Mouse (Mus musculus): ENCODE results near the gene Mid1.
"Not testable (repeated sequence)": the region's sequence is repeated elsewhere in the genome, so short reads cannot be mapped to it uniquely, and the experiment has no call there.

The Mid1 gene

DNA sequence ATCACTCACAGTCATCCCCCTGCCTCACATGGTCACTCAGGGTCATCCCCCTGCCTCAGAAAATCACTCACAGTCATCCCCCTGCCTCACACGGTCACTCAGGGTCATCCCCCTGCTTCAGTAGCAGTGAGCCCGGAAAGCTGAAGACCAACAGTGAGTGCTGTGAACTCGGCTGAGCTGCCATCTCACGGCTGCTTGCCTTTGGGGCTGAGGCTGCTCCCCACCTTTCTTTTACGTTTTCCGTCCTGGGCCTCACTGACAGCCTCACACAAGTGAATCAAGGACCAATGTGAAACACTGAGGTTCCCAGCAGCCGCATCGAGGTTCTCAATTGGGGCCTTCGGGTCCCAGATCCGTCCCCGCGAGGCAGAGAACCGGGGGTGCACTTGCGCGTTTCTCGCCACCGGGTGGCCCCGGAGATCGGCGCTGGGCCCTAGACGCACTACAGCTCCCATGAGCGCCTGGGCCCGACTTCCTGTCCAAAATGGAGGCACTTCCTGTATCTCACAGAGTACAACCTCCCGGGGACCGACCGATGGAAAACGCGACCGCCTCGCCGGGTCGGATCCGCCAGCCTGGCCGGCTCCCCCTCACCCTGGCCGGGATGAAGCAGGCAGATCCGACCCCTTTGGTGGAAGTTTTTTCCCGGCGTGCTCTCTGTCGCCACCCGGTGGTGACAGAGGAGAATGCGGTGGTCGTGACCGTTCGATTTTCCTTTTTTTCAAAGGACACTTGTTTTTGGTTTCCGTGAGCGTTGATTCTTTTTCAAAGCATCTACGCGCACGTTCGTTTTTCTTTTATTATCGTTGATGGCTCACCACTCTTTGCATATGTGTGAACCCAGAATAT, 301.7 kb downstream of the Mid1 start:
- DNase-seq (ENCODE audit: low spot score in 2 of 2) = peak; percentile 87 to 90

DNA sequence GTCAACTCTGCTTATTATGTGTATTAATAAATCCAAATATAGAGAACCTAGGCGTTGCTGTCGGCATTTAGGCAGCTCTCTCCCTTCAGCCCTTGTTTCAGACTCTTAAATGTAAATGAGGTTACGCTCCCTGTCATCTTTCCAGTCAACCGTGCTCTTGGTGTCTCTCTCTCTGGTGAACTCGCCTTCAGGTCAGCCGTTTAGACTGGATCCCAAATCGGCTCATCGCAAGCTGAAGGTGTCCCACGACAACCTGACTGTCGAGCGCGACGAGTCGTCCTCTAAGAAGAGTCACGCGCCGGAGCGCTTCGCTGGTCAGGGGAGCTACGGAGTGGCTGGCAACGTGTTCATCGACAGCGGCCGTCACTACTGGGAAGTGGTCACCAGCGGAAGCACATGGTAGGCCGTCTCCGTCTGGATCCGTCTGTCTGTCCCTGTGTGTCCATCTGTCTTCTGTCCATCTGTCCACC, 302.4 kb downstream of the Mid1 start:
- DNase-seq (ENCODE audit: low spot score in 2 of 2) = not testable (repeated sequence)

DNA sequence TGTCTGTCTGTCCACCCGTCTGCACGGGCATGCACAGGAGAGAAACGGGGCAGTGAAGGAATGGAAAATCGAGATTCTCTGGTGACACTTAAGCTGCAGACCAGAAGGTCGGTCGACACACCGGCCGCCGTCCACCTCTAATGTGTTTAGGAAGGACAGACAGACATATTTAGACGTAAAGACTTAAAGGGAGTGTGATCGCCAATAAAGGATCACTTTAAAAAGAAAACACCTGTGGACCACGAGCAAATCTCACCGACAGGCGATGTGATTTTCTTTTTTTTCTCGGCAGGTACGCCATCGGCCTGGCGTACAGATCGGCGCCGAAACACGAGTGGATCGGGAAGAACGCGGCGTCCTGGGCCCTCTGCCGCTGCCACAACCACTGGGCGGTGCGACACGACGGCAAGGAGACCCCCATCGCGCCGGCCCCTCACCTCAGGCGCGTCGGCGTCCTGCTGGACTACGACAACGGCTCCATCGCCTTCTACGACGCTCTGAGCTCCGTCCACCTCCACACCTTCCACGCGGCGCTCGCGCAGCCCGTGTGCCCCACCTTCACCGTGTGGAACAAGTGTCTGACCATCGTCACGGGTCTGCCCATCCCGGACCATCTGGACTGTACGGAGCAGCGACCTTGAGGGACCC, 303.7 kb downstream of the Mid1 start:
- peak in 1 of 2 experiments; percentile 43 for DNase-seq (ENCODE audit: low spot score in 2 of 2)

DNA sequence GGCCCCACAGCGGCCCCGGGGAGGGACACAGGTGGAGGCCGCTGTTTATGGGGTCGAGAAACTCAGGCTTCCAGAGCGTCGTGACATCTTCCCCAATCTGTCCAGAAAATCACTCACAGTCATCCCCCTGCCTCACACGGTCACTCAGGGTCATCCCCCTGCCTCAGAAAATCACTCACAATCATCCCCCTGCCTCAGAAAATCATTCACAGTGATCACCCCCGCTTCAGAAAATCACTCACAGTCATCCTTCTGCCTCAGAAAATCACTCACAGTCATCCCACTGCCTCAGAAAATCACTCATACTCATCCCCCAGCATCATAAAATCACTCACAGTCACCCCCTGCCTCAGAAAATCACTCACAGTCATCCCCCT, 304.2 kb downstream of the Mid1 start:
- not testable (repeated sequence) for DNase-seq (ENCODE audit: low spot score in 2 of 2)

DNA sequence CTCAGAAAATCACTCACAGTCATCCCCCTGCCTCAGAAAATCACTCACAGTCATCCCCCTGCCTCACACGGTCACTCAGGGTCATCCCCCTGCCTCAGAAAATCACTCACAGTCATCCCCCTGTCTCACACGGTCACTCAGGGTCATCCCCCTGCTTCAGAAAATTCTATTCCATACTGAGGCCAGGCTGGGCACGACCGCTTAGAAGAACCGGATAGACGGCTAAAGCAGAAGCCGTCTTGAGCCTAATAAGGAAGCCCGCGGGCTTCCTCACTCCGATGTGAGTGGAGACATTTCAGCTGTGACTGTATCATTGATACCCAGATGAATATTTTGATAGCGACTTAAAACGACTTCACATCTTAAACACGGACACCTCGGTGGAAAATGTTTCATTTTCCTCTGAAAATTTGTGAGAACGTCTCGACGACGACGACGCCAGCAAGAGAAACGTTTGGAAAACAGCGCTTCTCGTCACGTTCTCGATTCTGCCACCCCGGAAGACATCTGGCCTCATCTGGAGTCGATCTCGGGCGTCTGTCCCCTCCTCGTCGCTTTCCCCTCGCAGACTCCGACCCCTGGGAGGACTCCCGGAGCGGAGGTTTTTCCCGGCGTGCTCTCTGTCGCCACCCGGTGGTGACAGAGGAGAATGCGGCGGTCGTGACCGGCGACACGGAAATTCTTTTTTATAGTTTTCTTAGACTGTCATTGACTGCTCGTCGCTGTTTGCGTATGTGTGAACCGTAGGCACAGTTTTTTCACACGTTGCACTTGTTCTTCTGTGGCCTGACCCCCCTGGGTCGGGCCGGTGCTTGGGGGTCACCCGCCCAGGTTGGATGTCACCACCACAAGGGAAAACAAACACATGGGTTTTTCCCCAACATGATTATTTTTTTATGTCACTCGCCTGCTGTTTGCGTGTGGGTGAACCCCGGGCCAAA, 305.0 kb downstream of the Mid1 start:
- DNase-seq (ENCODE audit: low spot score in 2 of 2) = peak in 1 of 2 experiments; percentile 75

DNA sequence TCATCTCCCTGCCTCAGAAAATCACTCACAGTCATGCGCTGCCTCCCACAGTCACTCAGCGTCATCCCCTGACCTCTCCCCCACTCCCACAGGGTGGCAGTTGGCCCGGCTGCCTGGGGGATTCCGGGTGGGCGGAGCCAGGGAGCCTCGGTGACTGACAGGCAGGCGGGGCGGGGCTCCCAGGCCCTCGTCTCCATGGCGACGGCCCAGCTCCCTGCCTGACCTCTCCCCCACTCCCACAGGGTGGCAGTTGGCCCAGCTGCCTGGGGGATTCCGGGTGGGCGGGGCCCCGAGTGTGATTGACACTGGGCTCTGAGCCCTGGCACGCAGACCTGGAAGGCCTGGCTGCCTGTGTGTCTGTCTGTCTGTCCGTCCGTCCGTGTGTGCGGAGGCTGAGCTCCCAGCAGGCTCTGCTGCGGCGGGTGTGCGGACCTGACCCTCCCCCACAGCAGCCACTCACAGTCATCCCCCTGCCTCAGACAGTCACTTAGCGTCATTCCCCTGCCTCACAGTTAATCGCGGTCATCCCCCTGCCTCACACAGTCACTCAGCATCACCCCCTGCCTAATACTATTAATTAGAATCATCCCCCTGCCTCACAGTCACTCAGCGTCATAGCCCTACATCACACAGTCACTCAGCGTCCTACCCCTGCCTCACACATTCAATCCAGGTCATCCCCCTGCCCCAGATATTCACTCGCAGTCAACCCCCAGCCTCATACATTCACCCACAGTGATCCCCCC, 306.3 kb downstream of the Mid1 start:
- peak; percentile 96 for DNase-seq (ENCODE audit: low spot score in 2 of 2)

DNA sequence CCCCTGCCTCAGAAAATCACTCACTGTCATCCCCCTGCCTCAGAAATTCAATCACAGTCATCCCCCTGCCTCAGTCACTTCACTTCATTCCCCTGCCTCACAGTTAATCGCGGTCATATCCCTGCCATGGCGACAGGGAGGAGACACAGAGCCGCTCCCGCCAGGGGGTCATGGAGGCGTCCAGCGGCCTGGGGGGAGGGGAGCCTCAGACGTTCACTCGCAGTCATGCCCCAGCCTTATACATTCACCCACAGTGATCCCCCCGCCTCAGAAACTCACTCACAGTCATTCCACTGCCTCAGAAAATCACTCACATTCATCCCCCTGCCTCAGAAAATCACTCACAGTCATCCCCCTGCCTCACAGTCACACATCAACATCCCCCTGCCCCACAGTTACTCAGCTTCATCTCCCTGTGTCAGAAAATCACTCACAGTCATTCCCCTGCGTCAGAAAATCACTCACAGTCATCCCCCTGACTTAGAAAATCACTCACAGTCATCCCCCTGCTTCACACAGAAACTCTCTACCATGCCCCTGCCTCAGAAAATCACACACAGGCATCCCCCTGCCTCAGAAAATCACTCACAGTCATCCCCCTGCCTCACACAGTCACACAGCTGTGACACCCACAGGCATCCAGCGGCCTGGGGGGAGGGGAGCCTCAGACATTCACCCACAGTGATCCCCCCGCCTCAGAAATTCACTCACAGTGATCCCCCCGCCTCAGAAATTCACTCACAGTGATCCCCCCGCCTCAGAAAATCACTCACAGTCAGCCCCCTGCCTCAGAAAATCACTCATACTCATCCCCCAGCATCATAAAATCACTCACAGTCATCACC, 307.3 kb downstream of the Mid1 start:
- DNase-seq (ENCODE audit: low spot score in 2 of 2) = not testable (repeated sequence)

DNA sequence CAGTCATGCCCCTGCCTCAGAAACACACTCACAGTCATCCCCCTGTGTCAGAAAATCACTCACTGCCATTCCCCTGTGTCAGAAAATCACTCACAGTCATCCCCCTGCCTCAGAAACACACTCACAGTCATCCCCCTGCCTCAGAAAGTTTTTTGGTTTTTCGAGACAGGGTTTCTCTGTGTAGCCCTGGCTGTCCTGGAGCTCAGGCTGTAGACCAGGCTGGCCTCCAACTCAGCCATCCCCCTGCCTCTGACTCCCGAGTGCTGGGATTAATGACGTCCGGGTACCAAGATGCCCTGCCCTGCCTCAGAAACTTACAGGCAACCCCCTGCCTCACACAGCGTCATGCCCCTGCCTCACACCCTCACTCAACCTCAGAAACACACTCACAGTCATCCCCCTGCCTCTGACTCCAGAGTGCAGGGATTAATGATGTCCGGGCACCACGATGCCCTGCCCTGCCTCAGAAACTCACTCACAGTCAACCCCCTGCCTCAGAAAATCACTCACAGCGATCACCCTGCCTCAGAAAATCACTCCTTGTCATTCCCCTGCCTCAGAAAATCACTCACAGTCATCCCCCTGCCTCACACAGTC, 308.1 kb downstream of the Mid1 start:
- DNase-seq (ENCODE audit: low spot score in 2 of 2) = not testable (repeated sequence)

DNA sequence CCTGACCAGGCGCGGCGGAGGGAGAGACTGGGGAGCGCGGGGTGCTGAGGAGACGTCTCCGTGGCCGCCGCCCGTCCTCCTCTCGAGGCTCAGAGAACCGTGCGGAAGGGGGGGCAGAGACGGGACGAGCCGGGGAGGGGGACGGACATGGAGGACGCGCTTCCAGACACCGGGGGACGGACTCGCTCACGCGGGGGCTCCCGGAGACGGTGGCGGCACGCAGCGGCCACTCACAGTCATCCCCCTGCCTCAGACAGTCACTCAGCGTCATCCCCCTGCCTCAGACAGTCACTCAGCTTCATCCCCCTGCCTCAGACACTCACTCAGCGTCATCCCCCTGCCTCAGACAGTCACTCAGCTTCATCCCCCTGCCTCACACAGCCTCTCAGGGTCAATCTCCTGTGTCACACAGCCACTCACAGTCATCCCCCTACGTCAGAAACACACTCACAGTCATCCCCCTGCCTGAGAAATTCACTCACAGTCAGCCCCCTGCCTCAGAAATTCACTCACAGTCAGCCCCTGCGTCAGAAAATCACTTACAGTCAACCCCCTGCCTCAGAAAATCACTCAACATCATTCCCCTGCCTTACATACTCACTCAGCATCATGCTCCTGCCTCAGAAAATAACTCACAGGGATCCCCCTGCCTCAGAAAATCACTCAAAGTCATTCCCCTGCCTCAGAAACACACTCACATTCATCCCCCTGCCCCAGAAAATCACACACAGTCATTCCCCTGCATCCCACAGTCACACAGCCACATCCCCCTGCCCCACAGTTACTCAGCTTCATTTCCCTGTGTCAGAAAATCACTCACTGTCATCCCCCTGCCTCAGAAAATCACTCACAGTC, 309.2 kb downstream of the Mid1 start:
- not testable (repeated sequence) for DNase-seq (ENCODE audit: low spot score in 2 of 2)

DNA sequence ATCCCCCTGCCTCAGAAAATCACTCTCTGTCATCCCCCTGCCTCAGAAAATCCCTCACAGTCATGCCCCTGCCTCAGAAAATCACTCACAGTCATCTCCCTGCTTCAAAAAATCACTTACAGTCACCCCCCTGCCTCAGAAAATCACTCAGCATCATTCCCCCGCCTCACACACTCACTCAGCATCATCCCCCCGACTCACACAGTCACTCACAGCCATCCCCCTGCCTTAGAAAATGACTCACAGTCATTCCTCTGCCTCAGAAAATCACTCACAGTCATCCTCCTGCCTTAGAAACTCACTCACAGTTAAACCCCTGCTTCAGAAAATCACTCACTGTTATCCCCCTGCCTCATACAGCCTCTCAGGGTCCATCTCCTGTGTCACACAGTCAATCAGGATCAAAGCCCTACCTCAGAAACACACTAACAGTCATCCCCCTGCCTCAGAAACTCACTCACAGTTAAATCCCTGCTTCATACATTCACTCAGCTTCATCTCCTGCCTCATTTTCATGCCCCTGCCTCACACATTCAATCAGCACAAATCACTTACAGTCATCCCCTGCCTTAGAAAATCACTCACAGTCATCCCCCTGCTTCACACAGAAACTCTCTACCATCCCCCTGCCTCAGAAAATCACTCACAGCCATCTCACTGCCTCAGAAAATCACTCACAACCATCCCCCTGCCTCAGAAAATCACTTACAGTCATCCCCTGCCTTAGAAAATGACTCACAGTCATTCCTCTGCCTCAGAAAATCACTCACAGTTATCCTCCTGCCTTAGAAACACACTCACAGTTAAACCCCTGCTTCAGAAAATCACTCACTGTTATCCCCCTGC, 310.1 kb downstream of the Mid1 start:
- not testable (repeated sequence) for DNase-seq (ENCODE audit: low spot score in 2 of 2)

DNA sequence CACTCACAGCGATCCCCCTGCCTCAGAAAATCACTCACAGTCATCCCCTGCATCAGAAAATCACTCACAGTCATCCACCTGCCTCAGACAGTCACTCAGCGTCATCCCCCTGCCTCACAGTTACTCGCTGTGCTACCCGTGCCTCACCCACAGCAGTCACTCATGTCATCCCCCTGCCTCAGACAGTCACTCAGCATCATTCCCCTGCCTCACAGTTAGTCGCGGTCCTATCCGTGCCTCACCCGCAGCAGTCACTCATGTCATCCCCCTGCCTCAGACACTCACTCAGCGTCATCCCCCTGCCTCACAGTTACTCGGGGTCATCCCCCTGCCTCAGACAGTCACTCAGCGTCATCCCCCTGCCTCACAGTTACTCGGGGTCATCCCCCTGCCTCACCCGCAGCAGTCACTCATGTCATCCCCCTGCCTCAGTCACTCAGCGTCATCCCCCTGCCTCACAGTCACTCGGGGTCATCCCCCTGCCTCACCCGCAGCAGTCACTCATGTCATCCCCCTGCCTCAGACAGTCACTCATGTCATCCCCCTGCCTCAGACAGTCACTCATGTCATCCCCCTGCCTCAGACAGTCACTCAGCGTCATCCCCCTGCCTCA, 311.0 kb downstream of the Mid1 start:
- DNase-seq (ENCODE audit: low spot score in 2 of 2) = not testable (repeated sequence)

DNA sequence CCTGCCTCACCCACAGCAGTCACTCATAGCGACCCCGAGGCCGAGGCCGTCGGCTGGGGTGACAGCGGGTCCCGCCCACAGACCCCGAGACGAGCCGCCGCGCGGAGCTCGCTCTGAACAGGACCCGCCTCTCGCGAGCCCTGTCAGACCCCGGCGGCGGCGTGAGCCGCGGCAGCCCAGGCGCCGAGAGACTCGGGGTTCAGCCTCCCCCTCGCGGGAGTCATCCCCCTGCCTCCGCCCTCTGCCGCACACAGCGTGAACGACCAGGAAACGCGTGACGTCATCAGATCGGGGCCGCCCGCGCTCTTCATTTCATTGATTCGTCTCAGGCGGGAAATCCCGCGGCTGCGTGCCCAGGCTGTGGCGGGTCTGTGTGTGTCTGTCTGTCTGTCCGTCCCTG, 311.9 kb downstream of the Mid1 start:
- DNase-seq (ENCODE audit: low spot score in 2 of 2) = peak; percentile 89 to 90

DNA sequence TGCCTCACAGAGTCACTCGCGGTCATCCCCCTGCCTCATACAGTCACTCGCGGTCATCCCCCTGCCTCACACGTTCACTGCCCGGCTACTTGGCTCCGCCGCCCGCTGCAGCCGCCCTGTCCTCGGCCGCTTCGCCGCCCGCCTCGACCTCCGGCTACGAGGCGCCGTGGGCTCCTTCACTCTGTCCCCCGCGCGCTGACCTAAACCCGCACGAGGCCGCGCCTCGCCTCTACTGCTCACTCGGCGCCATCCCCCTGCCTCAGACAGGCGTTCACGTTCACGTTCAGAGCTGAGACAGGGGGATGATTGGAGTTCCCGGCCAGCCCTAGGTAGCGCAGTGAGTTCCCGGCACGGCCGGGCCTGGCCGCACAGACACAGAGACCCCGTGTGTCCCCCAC, 312.5 kb downstream of the Mid1 start:
- DNase-seq (ENCODE audit: low spot score in 2 of 2) = not testable (repeated sequence)

DNA sequence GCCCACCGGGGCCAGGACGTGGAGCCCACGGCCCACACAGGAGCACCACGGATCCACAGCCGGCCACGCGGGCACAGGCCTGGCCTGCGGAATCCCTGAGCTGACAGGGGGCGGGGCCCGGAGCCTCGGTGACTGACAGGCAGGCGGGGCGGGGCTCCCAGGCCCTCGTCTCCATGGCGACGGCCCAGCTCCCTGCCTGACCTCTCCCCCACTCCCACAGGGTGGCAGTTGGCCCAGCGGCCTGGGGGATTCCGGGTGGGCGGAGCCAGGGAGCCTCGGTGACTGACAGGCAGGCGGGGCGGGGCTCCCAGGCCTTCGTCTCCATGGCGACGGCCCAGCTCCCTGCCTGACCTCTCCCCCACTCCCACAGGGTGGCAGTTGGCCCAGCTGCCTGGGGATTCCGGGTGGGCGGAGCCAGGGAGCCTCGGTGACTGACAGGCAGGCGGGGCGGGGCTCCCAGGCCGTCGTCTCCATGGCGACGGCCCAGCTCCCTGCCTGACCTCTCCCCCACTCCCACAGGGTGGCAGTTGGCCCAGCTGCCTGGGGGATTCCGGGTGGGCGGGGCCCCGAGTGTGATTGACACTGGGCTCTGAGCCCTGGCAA, 313.0 kb downstream of the Mid1 start:
- peak; percentile 100 for DNase-seq (ENCODE audit: low spot score in 2 of 2)

DNA sequence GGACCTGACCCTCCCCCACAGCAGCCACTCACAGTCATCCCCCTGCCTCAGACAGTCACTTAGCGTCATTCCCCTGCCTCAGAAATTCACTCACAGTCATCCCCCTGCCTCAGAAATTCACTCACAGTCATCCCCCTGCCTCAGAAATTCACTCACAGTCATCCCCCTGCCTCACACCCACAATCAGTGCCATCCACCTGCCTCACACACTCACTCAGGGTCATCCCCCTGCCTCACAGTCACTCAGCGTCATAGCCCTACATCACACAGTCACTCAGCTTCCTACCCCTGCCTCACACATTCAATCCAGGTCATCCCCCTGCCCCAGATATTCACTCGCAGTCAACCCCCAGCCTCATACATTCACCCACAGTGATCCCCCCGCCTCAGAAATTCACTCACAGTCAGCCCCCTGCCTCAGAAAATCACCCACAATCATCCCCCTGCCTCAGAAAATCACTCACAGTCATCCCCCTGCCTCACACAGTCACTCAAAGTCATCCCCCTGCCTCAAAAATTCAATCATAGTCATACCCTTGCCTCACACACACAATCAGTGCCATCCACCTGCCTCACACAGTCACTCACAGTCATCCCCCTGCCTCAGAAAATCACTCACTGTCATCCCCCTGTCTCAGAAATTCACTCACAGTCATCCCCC, 313.7 kb downstream of the Mid1 start:
- DNase-seq (ENCODE audit: low spot score in 2 of 2) = not testable (repeated sequence)

DNA sequence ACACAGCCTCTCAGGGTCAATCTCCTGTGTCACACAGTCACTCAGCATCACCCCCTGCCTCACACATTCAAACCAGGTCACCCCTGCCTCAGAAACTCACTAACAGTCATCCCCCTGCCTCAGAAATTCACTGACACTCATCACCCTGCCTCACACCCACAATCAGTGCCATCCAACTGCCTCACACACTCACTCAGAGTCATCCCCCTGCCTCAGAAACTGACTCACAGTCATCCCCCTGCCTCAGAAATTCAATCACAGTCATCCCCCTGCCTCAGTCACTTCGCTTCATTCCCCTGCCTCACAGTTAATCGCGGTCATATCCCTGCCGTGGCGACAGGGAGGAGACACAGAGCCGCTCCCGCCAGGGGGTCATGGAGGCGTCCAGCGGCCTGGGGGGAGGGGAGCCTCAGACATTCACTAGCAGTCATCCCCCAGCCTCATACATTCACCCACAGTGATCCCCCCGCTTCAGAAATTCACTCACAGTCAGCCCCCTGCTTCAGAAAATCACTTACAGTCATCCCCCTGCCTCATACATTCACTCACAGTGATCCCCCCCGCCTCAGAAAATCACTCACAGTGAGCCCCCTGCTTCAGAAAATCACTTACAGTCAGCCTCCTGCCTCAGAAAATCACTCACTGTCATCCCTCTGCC, 314.4 kb downstream of the Mid1 start:
- not testable (repeated sequence) for DNase-seq (ENCODE audit: low spot score in 2 of 2)
